Mouse (Mus musculus): ENCODE data around the gene Sox15.

GRCm38 (mm10) chr11:69606832-69607231 is 48.3 kb upstream of the Sox15 start:
- TF ChIP-seq CTCF (IDR thresholded peaks at IDR 0.05; ENCODE audit: low read depth) (no peak), EP300 (IDR thresholded peaks at IDR 0.05; ENCODE audit: low read depth) (no peak)
